Mouse (Mus musculus) myocyte (in vitro differentiated cells): ENCODE results near the gene Abca1.

Experiments used
- E2F4 ChIP-seq: IDR thresholded peaks from one replicate; pipeline ENCODE4 v1.6.1; 2011; ENCODE audit warnings: mild to moderate bottlenecking, control low read depth, moderate library complexity; ENCODE audit not compliant: insufficient read depth
- MYOD1 ChIP-seq, 3 experiments: IDR thresholded peaks; one replicate each; pipeline ENCODE4 v1.6.1; 2011; ENCODE audit warnings: control low read depth in 2 of 3, low read depth in 2 of 3, mild to moderate bottlenecking in 2 of 3, moderate library complexity in 1 of 3; ENCODE audit not compliant: insufficient read length in 2 of 3, control insufficient read depth in 1 of 3
- POLR2A ChIP-seq: IDR thresholded peaks from one replicate; pipeline ENCODE4 v1.6.1; 2011; ENCODE audit warnings: low read depth, mild to moderate bottlenecking, control low read depth, moderate library complexity; ENCODE audit not compliant: insufficient read length
- POLR2AphosphoS2 ChIP-seq: IDR thresholded peaks from one replicate; pipeline ENCODE4 v1.6.1; 2011; ENCODE audit warnings: low read depth, control low read depth; ENCODE audit not compliant: insufficient read length
- TCF12 ChIP-seq: IDR thresholded peaks from one replicate; pipeline ENCODE4 v1.6.1; 2011; ENCODE audit warnings: mild to moderate bottlenecking, control low read depth; ENCODE audit not compliant: poor library complexity, insufficient read depth, severe bottlenecking
- TCF3 ChIP-seq: IDR thresholded peaks from one replicate; pipeline ENCODE4 v1.6.1; 2011; ENCODE audit warnings: low read depth, control low read depth; ENCODE audit not compliant: insufficient read length
- USF1 ChIP-seq: IDR thresholded peaks from one replicate; pipeline ENCODE4 v1.6.1; 2011; ENCODE audit warnings: low read depth, mild to moderate bottlenecking, control low read depth, moderate library complexity

GRCm38 (mm10) chr4:53106071-53106470 lies 53.6 kb downstream of the Abca1 start:
- TF ChIP-seq MYOD1 (IDR thresholded peaks at IDR 0.05; ENCODE audit: control insufficient read depth in 1 of 3, insufficient read length in 2 of 3, low read depth in 2 of 3) = no peak
- TF ChIP-seq USF1 = no peak
- TF ChIP-seq TCF3 = no peak
- no peak for TF ChIP-seq POLR2A
- TF ChIP-seq E2F4 = no peak
- TF ChIP-seq POLR2AphosphoS2 = no peak
- TF ChIP-seq TCF12 = no peak
